Comparison of ENCODE assay signal across 8 mouse cellular contexts in the genomic region with DNA sequence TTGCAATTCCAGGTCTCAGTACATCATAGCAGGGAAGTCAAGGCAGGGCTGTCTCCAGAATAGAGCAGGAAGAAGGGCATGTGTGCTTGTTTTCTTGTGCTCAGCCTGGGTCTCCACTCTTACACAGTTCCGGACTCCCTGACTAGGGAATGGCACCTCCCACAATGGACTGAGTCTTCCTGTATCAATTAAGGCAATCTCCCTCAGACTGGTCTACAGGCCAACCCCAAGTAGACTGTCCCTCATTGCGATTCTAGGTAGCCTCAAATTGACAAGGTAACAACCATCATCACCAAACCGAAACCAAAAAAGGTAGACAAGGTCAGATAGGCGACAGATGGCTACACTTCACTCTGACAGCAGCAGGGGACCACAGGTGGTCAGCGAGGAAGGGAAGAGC. TPM values are rescaled to one million over a fixed set of nuclear protein-coding genes. Genes with fewer than 3 reads are reported as not detected.
DNase-seq lines count a peak whose midpoint lies in the region; ATAC-seq lines count a peak whose summit lies in the region.

No protein-coding gene starts in this region.

- peak overlapping the region; percentile 87 for H3K4me2 ChIP-seq in liver, embryonic 16.5 days (ENCODE audit: low read depth, low read length)

- H3K4me3 ChIP-seq in erythroblast, embryonic 14.5 days (replicated peaks) = peak overlapping the region; percentile 83
- H3K4me3 ChIP-seq in liver, embryonic 16.5 days (ENCODE audit: low read depth, low read length) = peak overlapping the region; percentile 80

- H3K9ac ChIP-seq in liver, embryonic 16.5 days (ENCODE audit: low read depth, low read length) = peak overlapping the region; percentile 87

- DNase-seq in thymus, postnatal 4 days = peak; percentile 6
- DNase-seq in thymus, postnatal 36 days = no peak
- no peak for DNase-seq in adrenal gland, postnatal 36 days
- no peak for DNase-seq in spleen, adult 12 weeks (ENCODE audit: low spot score)

- WGBS in liver, embryonic 16.5 days (ENCODE audit: insufficient replicate concordance) = 51% methylated on average over 5 of the region's 5 CpGs

- peaks cover 25% of the 10 kb centered on the region for H3K36me3 ChIP-seq in erythroblast, embryonic 14.5 days (ENCODE audit: control insufficient read depth)
- H3K36me3 ChIP-seq in liver, embryonic 16.5 days (ENCODE audit: control insufficient read depth, insufficient read depth) = peaks cover 8% of the 10 kb centered on the region

- peaks cover 38% of the 10 kb centered on the region for H3K4me1 ChIP-seq in erythroblast, embryonic 14.5 days (ENCODE audit: control insufficient read depth)
- peaks cover 20% of the 10 kb centered on the region for H3K4me1 ChIP-seq in liver, embryonic 16.5 days (ENCODE audit: control insufficient read depth, low read depth, low read length)

- no peaks in the 10 kb centered on the region for H3K9me3 ChIP-seq in erythroblast, embryonic 14.5 days (ENCODE audit: control insufficient read depth, low read length)
- H3K9me3 ChIP-seq in liver, embryonic 16.5 days (replicated peaks; ENCODE audit: control insufficient read depth, low read length) = no peaks in the 10 kb centered on the region

- H3K27me3 ChIP-seq in erythroblast, embryonic 14.5 days (ENCODE audit: control insufficient read depth) = no peaks in the 10 kb centered on the region
- peaks cover 12% of the 10 kb centered on the region for H3K27me3 ChIP-seq in liver, embryonic 16.5 days (ENCODE audit: control insufficient read depth, insufficient read depth, low read depth, low read length)

- 0 out of 2 replicates have a peak overlapping the region, but pooled peaks have one; percentile 13 for H3K27ac ChIP-seq in liver, embryonic 16.5 days (ENCODE audit: low read length)

- ATAC-seq in erythroblast, adult 5-6 weeks (replicated peaks; ENCODE audit: low FRiP score, poor library complexity, severe bottlenecking) = no peak
- ATAC-seq in liver, embryonic 16.5 days (ENCODE audit: low read depth) = no peak
- ATAC-seq in frontal cortex, adult (ENCODE audit: low TSS enrichment) = no peak

RNA-seq across cellular contexts. Expression of a gene that starts 0.8 kb away (rescaled TPM):
- polyA plus RNA-seq in erythroblast, embryonic 14.5 days (2012) = 8.5 and 10.2 TPM in 2 replicates
- 1.9 and 3.1 TPM in 2 replicates for total RNA-seq in erythroblast, adult 5-6 weeks (2015; ENCODE audit: low replicate concordance)
- total RNA-seq in erythroblast, adult 5-6 weeks (2017; ENCODE audit: low replicate concordance) = 1.0 and 2.6 TPM in 2 replicates
- polyA plus RNA-seq in liver, embryonic 16.5 days (2015; fragmentation: Nextera tagmentation; extraction: Ambion mirVana) = 2.4 and 3.5 TPM in 2 replicates
- 10 to 100 TPM; 53.8 to 57.1 TPM for total RNA-seq in adrenal gland, postnatal 36 days (2021)

RNA-seq across cellular contexts. Expression of a gene that starts 8.4 kb away (rescaled TPM):
- 6.0 TPM in 2 replicates for polyA plus RNA-seq in erythroblast, embryonic 14.5 days (2012)
- total RNA-seq in erythroblast, adult 5-6 weeks (2015; ENCODE audit: low replicate concordance) = 3.8 TPM in 1 of 2 replicates, not detected in the other
- 4.3 and 6.0 TPM in 2 replicates for total RNA-seq in erythroblast, adult 5-6 weeks (2017; ENCODE audit: low replicate concordance)
- 12.2 and 17.1 TPM in 2 replicates for polyA plus RNA-seq in liver, embryonic 16.5 days (2015; fragmentation: Nextera tagmentation; extraction: Ambion mirVana)
- 100 to 1,000 TPM in 1 of 2 experiments, 10 to 100 TPM in 1; 81.5 to 110 TPM for total RNA-seq in adrenal gland, postnatal 36 days (2021)

RNA-seq across cellular contexts. Expression of a gene that starts 19.2 kb away (rescaled TPM):
- polyA plus RNA-seq in erythroblast, embryonic 14.5 days (2012) = 0.23 and 0.34 TPM in 2 replicates
- total RNA-seq in erythroblast, adult 5-6 weeks (2015; ENCODE audit: low replicate concordance) = 0.42 TPM in 1 of 2 replicates, not detected in the other
- not detected in 2 replicates for total RNA-seq in erythroblast, adult 5-6 weeks (2017; ENCODE audit: low replicate concordance)
- 0.77 and 0.93 TPM in 2 replicates for polyA plus RNA-seq in liver, embryonic 16.5 days (2015; fragmentation: Nextera tagmentation; extraction: Ambion mirVana)
- total RNA-seq in adrenal gland, postnatal 36 days (2021) = 10 to 100 TPM; 14.0 to 15.6 TPM

RNA-seq across cellular contexts. Expression of a gene that starts 20.7 kb away (rescaled TPM):
- 0.06 TPM in 1 of 2 replicates, not detected in the other for polyA plus RNA-seq in erythroblast, embryonic 14.5 days (2012)
- total RNA-seq in erythroblast, adult 5-6 weeks (2015; ENCODE audit: low replicate concordance) = not detected in 2 replicates
- not detected in 2 replicates for total RNA-seq in erythroblast, adult 5-6 weeks (2017; ENCODE audit: low replicate concordance)
- polyA plus RNA-seq in liver, embryonic 16.5 days (2015; fragmentation: Nextera tagmentation; extraction: Ambion mirVana) = not detected in 2 replicates
- not detected for total RNA-seq in adrenal gland, postnatal 36 days (2021)

RNA-seq across cellular contexts. Expression of a gene that starts 42.9 kb away (rescaled TPM):
- 0.05 TPM in 1 of 2 replicates, not detected in the other for polyA plus RNA-seq in erythroblast, embryonic 14.5 days (2012)
- not detected in 2 replicates for total RNA-seq in erythroblast, adult 5-6 weeks (2015; ENCODE audit: low replicate concordance)
- 0.28 TPM in 1 of 2 replicates, not detected in the other for total RNA-seq in erythroblast, adult 5-6 weeks (2017; ENCODE audit: low replicate concordance)
- polyA plus RNA-seq in liver, embryonic 16.5 days (2015; fragmentation: Nextera tagmentation; extraction: Ambion mirVana) = 0.11 and 0.12 TPM in 2 replicates
- not detected for total RNA-seq in adrenal gland, postnatal 36 days (2021)

Comparison
In these comparisons a context has a peak if more than half of its experiments do, and no peak if none do; other contexts are left out.
1. RNA of a gene that starts 0.8 kb away (total RNA-seq): 53.8 to 57.1 TPM in adrenal gland, postnatal 36 days; 1.0 to 3.1 TPM in erythroblast, adult 5-6 weeks; every median in the first group is over 10 times any median in the second.
2. RNA of a gene that starts 8.4 kb away (total RNA-seq): 81.5 to 110 TPM in adrenal gland, postnatal 36 days; 3.8 to 6.0 TPM in erythroblast, adult 5-6 weeks; every median in the first group is over 10 times any median in the second.
3. RNA of a gene that starts 19.2 kb away (total RNA-seq): 14.0 to 15.6 TPM in adrenal gland, postnatal 36 days; 0.42 TPM in erythroblast, adult 5-6 weeks; every median in the first group is over 10 times any median in the second.